Comparison of ENCODE assay signal across 10 mouse cellular contexts in genomic region chr19:36739566-36740211, GRCm38 (mm10). TPM values are rescaled to one million over a fixed set of nuclear protein-coding genes. Genes with fewer than 3 reads are reported as not detected.
DNase-seq lines count a peak whose midpoint lies in the region; ATAC-seq lines count a peak whose summit lies in the region.
"Had no signal": no experiment of that assay in that cellular context is flagged by ENCODE, and none has a peak within 500 bp of the region (broad histone marks: within the 10 kb centered on the region; RNA-seq: fewer than 3 reads in every experiment).

No protein-coding gene starts in this region.

- H3K9me3 ChIP-seq in midbrain, embryonic 11.5 days (ENCODE audit: control insufficient read depth, low read length) = no peaks in the 10 kb centered on the region

- no peak overlapping the region for H3K4me3 ChIP-seq in midbrain, embryonic 11.5 days (ENCODE audit: low read depth, low read length)

- no peaks in the 10 kb centered on the region for H3K36me3 ChIP-seq in midbrain, embryonic 11.5 days (ENCODE audit: control insufficient read depth, insufficient read depth, low read length)

- H3K4me2 ChIP-seq in midbrain, embryonic 11.5 days = no peak overlapping the region

- 67% methylated on average over 7 of the region's 7 CpGs for WGBS in midbrain, embryonic 11.5 days

- no peak for ATAC-seq in cerebellum, adult (ENCODE audit: insufficient number of reproducible peaks, low FRiP score, low TSS enrichment)
- ATAC-seq in midbrain, embryonic 11.5 days (ENCODE audit: low FRiP score) = no peak

- H3K9ac ChIP-seq in midbrain, embryonic 11.5 days (ENCODE audit: low read length) = no peak overlapping the region

- no peak overlapping the region for H3K27ac ChIP-seq in midbrain, embryonic 11.5 days (ENCODE audit: low read depth, low read length)

- DNase-seq in cerebellum, postnatal 10 days = peak; percentile 20 to 31
- DNase-seq in kidney, postnatal 10 days = peak; percentile 56
- DNase-seq in kidney, adult 11 months = no peak
- peak; percentile 12 for DNase-seq in thymus, postnatal 4 days
- no peak for DNase-seq in thymus, adult 18-20 months
- DNase-seq in midbrain, embryonic 11.5 days (ENCODE audit: low spot score, missing footprints) = no peak
- DNase-seq in left cerebral cortex, adult 8-10 months (ENCODE audit: low spot score in 2 of 2) = no peak
- DNase-seq: gastrocnemius, postnatal 25 days had no signal

- no peaks in the 10 kb centered on the region for H3K4me1 ChIP-seq in midbrain, embryonic 11.5 days (ENCODE audit: control insufficient read depth, insufficient read depth, low read length)

- no peaks in the 10 kb centered on the region; the same call in 1 of the 2 replicates for H3K27me3 ChIP-seq in midbrain, embryonic 11.5 days (ENCODE audit: control insufficient read depth, insufficient read depth, low read length)

RNA-seq across cellular contexts. Expression of gene Ppp1r3c, which starts 3.2 kb away (rescaled TPM):
- polyA plus RNA-seq in midbrain, embryonic 11.5 days (2014; fragmentation: Nextera tagmentation; extraction: Ambion mirVana) = 2.2 and 2.3 TPM in 2 replicates
- 10 to 100 TPM; 44.9 to 49.2 (median 46.9) TPM for total RNA-seq in left cerebral cortex, adult 8-10 months (2022)
- total RNA-seq: monocyte, adult 5-6 weeks had no signal

Comparison
In these comparisons a context has a peak if more than half of its experiments do, and no peak if none do; other contexts are left out.
1. DNase-seq: peak in cerebellum, postnatal 10 days (2 of 2), kidney, postnatal 10 days (single experiment) and thymus, postnatal 4 days (single experiment); none in kidney, adult 11 months (single experiment), thymus, adult 18-20 months (0 of 2), midbrain, embryonic 11.5 days (single experiment) and left cerebral cortex, adult 8-10 months (0 of 2).